Mouse (Mus musculus): ENCODE data around the gene Phf23.

Phf23 gene

GRCm38 (mm10) chr11:69970775-69971174, 24.8 kb upstream of the Phf23 start:
- DNase-seq (ENCODE audit: low spot score), result no peak

GRCm38 (mm10) chr11:69974907-69975306, 20.7 kb upstream of the Phf23 start:
- DNase-seq (ENCODE audit: low spot score), result no peak

GRCm38 (mm10) chr11:69976271-69976670, 19.3 kb upstream of the Phf23 start:
- no peak for DNase-seq (ENCODE audit: low spot score)

- no peak for DNase-seq (ENCODE audit: low spot score)
Observed at GRCm38 (mm10) chr11:69979827-69980195, 15.8 kb upstream of the Phf23 start.

- DNase-seq (ENCODE audit: low spot score), result peak; percentile 95
Observed at GRCm38 (mm10) chr11:69980196-69981140, 15.1 kb upstream of the Phf23 start.

- DNase-seq (ENCODE audit: low spot score), result no peak
Observed at GRCm38 (mm10) chr11:69981141-69981762, 14.3 kb upstream of the Phf23 start, which contains the start of gene Ctdnep1. TSS of gene Ctdnep1 (plus strand) at chr11:69981156.

GRCm38 (mm10) chr11:69982225-69982624, 13.4 kb upstream of the Phf23 start, which contains the start of gene Elp5:
TSS of gene Elp5 (minus strand) at chr11:69982517.
- DNase-seq (ENCODE audit: low spot score), result no peak

- no peak for DNase-seq (ENCODE audit: low spot score)
Observed at GRCm38 (mm10) chr11:69982877-69983276, 12.7 kb upstream of the Phf23 start.

GRCm38 (mm10) chr11:69983377-69983776, 12.2 kb upstream of the Phf23 start:
- DNase-seq (ENCODE audit: low spot score), result no peak

GRCm38 (mm10) chr11:69984431-69984830, 11.1 kb upstream of the Phf23 start:
- DNase-seq (ENCODE audit: low spot score), result no peak

- DNase-seq (ENCODE audit: low spot score), result no peak
Observed at GRCm38 (mm10) chr11:69989949-69990348, 5.6 kb upstream of the Phf23 start.

GRCm38 (mm10) chr11:69990850-69991691, 4.5 kb upstream of the Phf23 start, which contains the start of gene Gabarap:
TSS of gene Gabarap (plus strand) at chr11:69991143.
- DNase-seq (ENCODE audit: low spot score), result peak; percentile 93

- no peak for DNase-seq (ENCODE audit: low spot score)
Observed at GRCm38 (mm10) chr11:69991711-69992110, 3.9 kb upstream of the Phf23 start.

- no peak for DNase-seq (ENCODE audit: low spot score)
Observed at GRCm38 (mm10) chr11:69992396-69992795, 3.2 kb upstream of the Phf23 start.

GRCm38 (mm10) chr11:69992932-69993331, 2.6 kb upstream of the Phf23 start:
- DNase-seq (ENCODE audit: low spot score), result no peak

- no peak for DNase-seq (ENCODE audit: low spot score)
Observed at GRCm38 (mm10) chr11:69994401-69995090, 1.0 kb upstream of the Phf23 start.

- no peak for DNase-seq (ENCODE audit: low spot score)
Observed at GRCm38 (mm10) chr11:69996161-69997061, 834 bp downstream of the Phf23 start.

- DNase-seq (ENCODE audit: low spot score), result peak; percentile 88
Observed at GRCm38 (mm10) chr11:69997070-69997509, 1.5 kb downstream of the Phf23 start.

GRCm38 (mm10) chr11:69998567-69999491, 3.3 kb downstream of the Phf23 start:
- no peak for DNase-seq (ENCODE audit: low spot score)
